Mouse (Mus musculus): ENCODE results near the gene F830045P16Rik. TPM values are rescaled to one million over a fixed set of nuclear protein-coding genes. Genes with fewer than 3 reads are reported as not detected.
"Not testable (repeated sequence)": the region's sequence is repeated elsewhere in the genome, so short reads cannot be mapped to it uniquely, and the experiment has no call there.

Gene F830045P16Rik
- polyA plus RNA-seq, 1 experiment from 2014 or later: not detected

DNA sequence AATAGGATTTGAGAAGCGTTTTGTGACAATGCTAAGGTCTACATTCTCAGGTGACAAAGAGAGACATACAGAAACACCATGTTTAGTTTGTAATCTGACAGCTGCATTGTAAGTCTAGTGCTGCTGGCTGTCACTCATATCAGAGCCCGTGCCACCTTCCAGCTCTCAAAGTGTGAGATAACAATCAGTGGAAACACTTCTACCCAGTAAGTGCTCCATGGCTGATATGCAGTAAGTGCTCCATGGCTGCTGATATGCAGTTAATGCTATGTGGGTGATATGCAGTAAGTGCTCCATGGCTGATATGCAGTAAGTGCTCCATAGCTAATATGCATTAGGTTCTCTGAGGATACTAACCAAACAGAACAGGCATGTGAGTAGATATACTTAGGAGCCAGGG lies 65.6 kb downstream of the F830045P16Rik start:
- Histone ChIP-seq H3K4me3 (ENCODE audit: low read length) (no peak overlapping the region), H3K36me3 (ENCODE audit: control insufficient read depth, insufficient read depth, low read length) (no peaks in the 10 kb centered on the region), H3K27me3 (ENCODE audit: control insufficient read depth, insufficient read depth, low read depth, low read length) (no peaks in the 10 kb centered on the region), H3K4me1 (replicated peaks; ENCODE audit: control insufficient read depth, insufficient read depth, low read length) (no peaks in the 10 kb centered on the region), H3K9ac (ENCODE audit: low read length) (no peak overlapping the region), H3K4me2 (ENCODE audit: low read depth, low read length) (no peak overlapping the region), H3K9me3 (ENCODE audit: control insufficient read depth, low read length) (no peaks in the 10 kb centered on the region; the same call in 1 of the 2 replicates), H3K27ac (ENCODE audit: low read length) (no peak overlapping the region)
- WGBS: 42% methylated on average over 2 of the region's 2 CpGs
- no peak for ATAC-seq (ENCODE audit: low read depth)

GRCm38 (mm10) chr2:129438772-129439171 lies 97.6 kb downstream of the F830045P16Rik start:
- H3K4me2 ChIP-seq (ENCODE audit: low read depth, low read length); ATAC-seq (ENCODE audit: low read depth); H3K36me3 ChIP-seq (ENCODE audit: control insufficient read depth, insufficient read depth, low read length); H3K4me1 ChIP-seq (replicated peaks; ENCODE audit: control insufficient read depth, insufficient read depth, low read length); H3K9ac ChIP-seq (ENCODE audit: low read length); H3K9me3 ChIP-seq (ENCODE audit: control insufficient read depth, low read length); H3K4me3 ChIP-seq (ENCODE audit: low read length); H3K27me3 ChIP-seq (ENCODE audit: control insufficient read depth, insufficient read depth, low read depth, low read length); H3K27ac ChIP-seq (ENCODE audit: low read length): not testable (repeated sequence)
- 73% methylated on average over 1 of the region's 1 CpGs for WGBS

DNA sequence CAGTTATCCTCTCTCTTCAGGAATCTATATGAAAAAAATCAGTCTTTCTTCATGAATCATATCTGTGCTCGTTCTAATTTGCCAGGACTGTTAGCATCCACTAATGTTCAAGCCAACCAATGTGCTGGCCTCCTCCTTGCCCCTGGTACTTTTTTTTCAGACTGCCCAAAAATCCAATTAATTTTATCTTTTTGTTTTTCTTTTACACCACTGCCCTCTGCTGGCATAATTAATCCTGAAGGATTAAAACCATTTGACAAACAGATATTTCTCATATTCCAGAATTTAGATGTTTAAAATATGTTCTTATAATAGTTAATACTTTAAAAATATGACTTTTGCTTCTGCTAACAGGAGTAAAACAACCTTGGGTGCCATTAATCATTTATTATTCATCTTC lies 101.2 kb downstream of the F830045P16Rik start:
- no peak overlapping the region for H3K4me2 ChIP-seq (ENCODE audit: low read depth, low read length)
- WGBS: 61% methylated on average over 1 of the region's 1 CpGs
- no peaks in the 10 kb centered on the region for H3K27me3 ChIP-seq (ENCODE audit: control insufficient read depth, insufficient read depth, low read depth, low read length)
- ATAC-seq (ENCODE audit: low read depth): no peak
- H3K9ac ChIP-seq (ENCODE audit: low read length): no peak overlapping the region
- no peaks in the 10 kb centered on the region for H3K36me3 ChIP-seq (ENCODE audit: control insufficient read depth, insufficient read depth, low read length)
- no peak overlapping the region for H3K4me3 ChIP-seq (ENCODE audit: low read length)
- no peak overlapping the region for H3K27ac ChIP-seq (ENCODE audit: low read length)
- no peaks in the 10 kb centered on the region for H3K9me3 ChIP-seq (ENCODE audit: control insufficient read depth, low read length)
- no peaks in the 10 kb centered on the region for H3K4me1 ChIP-seq (replicated peaks; ENCODE audit: control insufficient read depth, insufficient read depth, low read length)

GRCm38 (mm10) chr2:129423741-129424140 lies 112.7 kb downstream of the F830045P16Rik start:
- no peak for ATAC-seq (ENCODE audit: low read depth)
- WGBS: 61% methylated on average over 3 of the region's 3 CpGs
- no peak overlapping the region for H3K4me3 ChIP-seq (ENCODE audit: low read length)

DNA sequence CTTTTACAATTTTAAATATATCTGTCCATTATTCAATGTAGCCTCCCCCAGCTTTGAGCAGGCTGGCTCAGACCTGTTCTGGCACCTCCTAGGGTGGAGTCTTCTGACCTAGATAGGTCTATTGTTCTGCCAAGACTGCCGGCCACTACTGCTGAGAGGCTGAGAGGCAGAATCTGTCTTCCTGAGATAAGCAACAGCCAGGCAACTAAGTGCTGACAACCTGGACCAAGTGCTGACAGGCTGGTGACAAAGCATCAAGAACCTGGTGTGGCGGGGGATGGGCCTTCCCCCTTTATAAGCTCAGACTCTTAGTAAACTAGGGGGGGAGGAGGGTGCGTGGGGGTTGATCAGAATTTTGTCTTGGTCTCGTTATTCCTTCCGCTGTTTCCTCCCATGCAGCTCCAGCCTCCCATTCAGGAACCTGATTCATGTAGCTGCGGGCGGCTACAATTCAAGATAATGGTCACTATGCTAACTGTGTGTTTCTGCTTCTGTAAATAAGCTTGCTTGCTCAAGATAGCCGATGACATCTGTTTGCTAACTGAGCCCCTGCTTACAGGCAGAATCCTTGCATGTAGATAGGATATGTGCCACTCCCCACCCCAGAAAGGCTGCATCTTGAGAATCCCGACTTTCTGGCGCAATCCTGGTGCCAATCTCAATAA lies 115.4 kb downstream of the F830045P16Rik start:
- no peak for ATAC-seq (ENCODE audit: low read depth)

More at GRCm38 (mm10) chr2:129423741-129424140, 112.7 kb downstream of the F830045P16Rik start:
- Histone ChIP-seq H3K27me3 (ENCODE audit: control insufficient read depth, insufficient read depth, low read depth, low read length) (no peaks in the 10 kb centered on the region), H3K36me3 (ENCODE audit: control insufficient read depth, insufficient read depth, low read length) (no peaks in the 10 kb centered on the region), H3K9ac (ENCODE audit: low read length) (no peak overlapping the region), H3K4me1 (replicated peaks; ENCODE audit: control insufficient read depth, insufficient read depth, low read length) (no peaks in the 10 kb centered on the region), H3K27ac (ENCODE audit: low read length) (no peak overlapping the region), H3K4me2 (ENCODE audit: low read depth, low read length) (no peak overlapping the region), H3K9me3 (ENCODE audit: control insufficient read depth, low read length) (no peaks in the 10 kb centered on the region)

GRCm38 (mm10) chr2:129419361-129419880 lies 117.0 kb downstream of the F830045P16Rik start:
- H3K27ac ChIP-seq (ENCODE audit: low read length): no peak overlapping the region
- H3K36me3 ChIP-seq (ENCODE audit: control insufficient read depth, insufficient read depth, low read length): no peaks in the 10 kb centered on the region
- no peak overlapping the region for H3K4me2 ChIP-seq (ENCODE audit: low read depth, low read length)
- no peaks in the 10 kb centered on the region for H3K9me3 ChIP-seq (ENCODE audit: control insufficient read depth, low read length)
- H3K27me3 ChIP-seq (ENCODE audit: control insufficient read depth, insufficient read depth, low read depth, low read length): no peaks in the 10 kb centered on the region
- H3K4me3 ChIP-seq (ENCODE audit: low read length): no peak overlapping the region
- no peak for ATAC-seq (ENCODE audit: low read depth)
- no peaks in the 10 kb centered on the region for H3K4me1 ChIP-seq (replicated peaks; ENCODE audit: control insufficient read depth, insufficient read depth, low read length)
- 82% methylated on average over 3 of the region's 3 CpGs for WGBS
- no peak overlapping the region for H3K9ac ChIP-seq (ENCODE audit: low read length)

More for the DNA sequence above, 115.4 kb downstream of the F830045P16Rik start:
- Histone ChIP-seq H3K9me3 (ENCODE audit: control insufficient read depth, low read length) (no peaks in the 10 kb centered on the region), H3K36me3 (ENCODE audit: control insufficient read depth, insufficient read depth, low read length) (no peaks in the 10 kb centered on the region), H3K4me3 (ENCODE audit: low read length) (no peak overlapping the region), H3K4me1 (replicated peaks; ENCODE audit: control insufficient read depth, insufficient read depth, low read length) (no peaks in the 10 kb centered on the region), H3K27ac (ENCODE audit: low read length) (no peak overlapping the region), H3K4me2 (ENCODE audit: low read depth, low read length) (no peak overlapping the region), H3K27me3 (ENCODE audit: control insufficient read depth, insufficient read depth, low read depth, low read length) (no peaks in the 10 kb centered on the region), H3K9ac (ENCODE audit: low read length) (no peak overlapping the region)
- 69% methylated on average over 10 of the region's 10 CpGs for WGBS

- no peak overlapping the region for H3K27ac ChIP-seq (ENCODE audit: low read length)
- H3K4me3 ChIP-seq (ENCODE audit: low read length): no peak overlapping the region
- no peaks in the 10 kb centered on the region for H3K36me3 ChIP-seq (ENCODE audit: control insufficient read depth, insufficient read depth, low read length)
- no peaks in the 10 kb centered on the region for H3K27me3 ChIP-seq (ENCODE audit: control insufficient read depth, insufficient read depth, low read depth, low read length)
- 80% methylated on average over 3 of the region's 3 CpGs for WGBS
- H3K9ac ChIP-seq (ENCODE audit: low read length): no peak overlapping the region
- no peaks in the 10 kb centered on the region for H3K9me3 ChIP-seq (ENCODE audit: control insufficient read depth, low read length)
- ATAC-seq (ENCODE audit: low read depth): no peak
- no peaks in the 10 kb centered on the region for H3K4me1 ChIP-seq (replicated peaks; ENCODE audit: control insufficient read depth, insufficient read depth, low read length)
- H3K4me2 ChIP-seq (ENCODE audit: low read depth, low read length): no peak overlapping the region
Observed at GRCm38 (mm10) chr2:129414593-129414992, 121.8 kb downstream of the F830045P16Rik start.

DNA sequence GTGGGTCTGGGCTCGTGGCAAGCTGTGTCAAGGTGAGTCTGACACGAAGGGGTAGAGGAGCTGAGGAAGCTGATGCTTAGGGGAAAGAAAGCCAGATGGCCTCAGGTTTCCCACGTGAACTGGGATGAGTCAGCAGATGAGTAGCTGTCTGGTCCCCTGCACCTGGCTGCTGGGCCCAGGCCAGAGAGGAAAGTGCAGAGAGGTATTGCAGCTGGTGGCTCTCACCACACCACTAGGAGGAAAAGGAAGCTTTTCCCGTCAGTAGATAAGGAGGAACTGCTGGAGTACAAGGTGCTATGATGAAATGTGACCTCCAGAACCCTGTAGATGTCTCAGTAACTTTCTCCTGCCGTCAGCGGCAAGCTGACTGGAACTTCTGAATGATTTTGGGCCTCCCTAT lies 122.9 kb downstream of the F830045P16Rik start:
- H3K36me3 ChIP-seq (ENCODE audit: control insufficient read depth, insufficient read depth, low read length): no peaks in the 10 kb centered on the region
- H3K4me1 ChIP-seq (replicated peaks; ENCODE audit: control insufficient read depth, insufficient read depth, low read length): no peaks in the 10 kb centered on the region
- H3K4me3 ChIP-seq (ENCODE audit: low read length): no peak overlapping the region
- H3K9me3 ChIP-seq (ENCODE audit: control insufficient read depth, low read length): no peaks in the 10 kb centered on the region
- H3K27me3 ChIP-seq (ENCODE audit: control insufficient read depth, insufficient read depth, low read depth, low read length): no peaks in the 10 kb centered on the region
- no peak overlapping the region for H3K4me2 ChIP-seq (ENCODE audit: low read depth, low read length)
- 44% methylated on average over 6 of the region's 6 CpGs for WGBS
- ATAC-seq (ENCODE audit: low read depth): no peak
- H3K9ac ChIP-seq (ENCODE audit: low read length): no peak overlapping the region
- H3K27ac ChIP-seq (ENCODE audit: low read length): no peak overlapping the region

DNA sequence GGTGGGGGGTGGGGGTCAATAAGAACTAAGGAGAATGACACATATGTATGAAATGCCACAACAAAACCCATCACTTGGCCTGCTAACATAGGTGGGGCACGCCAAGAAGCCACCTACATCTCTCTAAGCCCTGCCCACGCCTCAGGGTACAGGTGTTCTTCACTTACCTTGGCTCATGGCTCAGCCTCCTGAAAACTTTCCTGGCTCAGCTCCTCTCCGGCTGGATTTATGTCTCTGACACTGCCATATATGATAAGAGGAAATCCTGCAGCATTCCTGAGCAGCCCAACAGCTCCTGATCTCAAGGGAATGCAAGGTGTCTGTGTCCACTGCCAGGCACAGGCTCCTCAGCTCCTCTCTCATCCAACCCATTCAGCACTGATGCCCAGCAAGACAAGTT lies 124.8 kb downstream of the F830045P16Rik start:
- Histone ChIP-seq H3K4me2 (ENCODE audit: low read depth, low read length) (no peak overlapping the region), H3K9ac (ENCODE audit: low read length) (no peak overlapping the region), H3K4me1 (replicated peaks; ENCODE audit: control insufficient read depth, insufficient read depth, low read length) (no peaks in the 10 kb centered on the region), H3K36me3 (ENCODE audit: control insufficient read depth, insufficient read depth, low read length) (no peaks in the 10 kb centered on the region), H3K27ac (ENCODE audit: low read length) (no peak overlapping the region), H3K9me3 (ENCODE audit: control insufficient read depth, low read length) (no peaks in the 10 kb centered on the region), H3K27me3 (ENCODE audit: control insufficient read depth, insufficient read depth, low read depth, low read length) (no peaks in the 10 kb centered on the region), H3K4me3 (ENCODE audit: low read length) (no peak overlapping the region)
- no peak for ATAC-seq (ENCODE audit: low read depth)
- 51% methylated on average over 3 of the region's 3 CpGs for WGBS

All from lung, embryonic 16.5 days (tissue).